Mouse (Mus musculus): ENCODE data around the gene Eif3d.

The Eif3d gene

GRCm38 (mm10) chr15:77919441-77919840 is 51.2 kb downstream of the Eif3d start:
- DNase-seq (ENCODE audit: low spot score in 2 of 2): no peak

GRCm38 (mm10) chr15:77916851-77917544 is 53.6 kb downstream of the Eif3d start:
- DNase-seq (ENCODE audit: low spot score in 2 of 2): peak; percentile 91 to 94

GRCm38 (mm10) chr15:77915287-77915686 is 55.3 kb downstream of the Eif3d start:
- DNase-seq (ENCODE audit: low spot score in 2 of 2): no peak

GRCm38 (mm10) chr15:77914507-77914906 is 56.1 kb downstream of the Eif3d start:
- no peak for DNase-seq (ENCODE audit: low spot score in 2 of 2)

GRCm38 (mm10) chr15:77913054-77913453 is 57.6 kb downstream of the Eif3d start:
- DNase-seq (ENCODE audit: low spot score in 2 of 2): no peak

- no peak for DNase-seq (ENCODE audit: low spot score in 2 of 2)
Measured at GRCm38 (mm10) chr15:77912585-77912984, 58.0 kb downstream of the Eif3d start.

- no peak for DNase-seq (ENCODE audit: low spot score in 2 of 2)
Measured at GRCm38 (mm10) chr15:77912048-77912447, 58.6 kb downstream of the Eif3d start.

GRCm38 (mm10) chr15:77911065-77911464 is 59.5 kb downstream of the Eif3d start:
- DNase-seq (ENCODE audit: low spot score in 2 of 2): no peak
